Comparison of ENCODE assay signal across 22 mouse cellular contexts in the genomic region with DNA sequence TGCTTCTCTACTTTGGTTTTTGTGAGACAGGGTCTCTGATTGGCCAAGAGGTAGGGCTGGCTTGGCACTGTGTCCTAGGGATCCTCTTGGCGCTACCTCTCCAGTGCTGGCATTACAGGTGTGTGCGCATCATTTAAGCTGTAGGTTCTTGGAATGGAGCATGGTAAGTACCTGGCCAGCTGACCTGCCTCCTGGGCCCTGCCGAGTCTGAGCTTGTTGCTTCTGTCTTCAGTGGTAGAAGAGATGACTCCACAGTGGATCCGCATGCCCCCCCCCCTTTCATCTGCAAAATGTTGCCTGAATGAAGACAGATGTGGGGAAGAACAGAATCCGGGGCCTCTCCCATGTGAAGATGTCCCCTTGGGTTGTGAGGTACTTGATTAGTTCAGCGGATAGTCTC. TPM values are rescaled to one million over a fixed set of nuclear protein-coding genes. Genes with fewer than 3 reads are reported as not detected.
A peak's percentile ranks its signal among the peaks of the same experiment; 100 is the strongest.
DNase-seq lines count a peak whose midpoint lies in the region; ATAC-seq lines count a peak whose summit lies in the region.
"Had no signal": no experiment of that assay in that cellular context is flagged by ENCODE, and none has a peak within 500 bp of the region (broad histone marks: within the 10 kb centered on the region; RNA-seq: fewer than 3 reads in every experiment).

No protein-coding gene starts in this region.

- ATAC-seq in kidney, embryonic 14.5 days (ENCODE audit: low FRiP score, low TSS enrichment) = 0 out of 2 replicates have a peak, but pooled peaks have one; percentile 12
- ATAC-seq: forebrain, embryonic 13.5 days; forebrain, embryonic 15.5 days had no signal

- no peak overlapping the region for H3K4me3 ChIP-seq in kidney, embryonic 14.5 days (ENCODE audit: low read length)
- H3K4me3 ChIP-seq: embryonic facial prominence, embryonic 13.5 days; embryonic facial prominence, embryonic 15.5 days; erythroblast, embryonic 14.5 days; forebrain, embryonic 10.5 days; forebrain, embryonic 13.5 days; forebrain, embryonic 15.5 days had no signal

- peaks cover 3% of the 10 kb centered on the region; the same call in 1 of the 2 replicates for H3K9me3 ChIP-seq in kidney, embryonic 14.5 days (ENCODE audit: control insufficient read depth, low read length)

- H3K9ac ChIP-seq in kidney, embryonic 14.5 days (ENCODE audit: low read depth, low read length) = no peak overlapping the region
- H3K9ac ChIP-seq: embryonic facial prominence, embryonic 13.5 days; embryonic facial prominence, embryonic 15.5 days; forebrain, embryonic 13.5 days; forebrain, embryonic 15.5 days had no signal

- H3K27me3 ChIP-seq in kidney, embryonic 14.5 days (ENCODE audit: control insufficient read depth, insufficient read depth, low read length) = no peaks in the 10 kb centered on the region; the same call in 1 of the 2 replicates

- no peaks in the 10 kb centered on the region for H3K36me3 ChIP-seq in kidney, embryonic 14.5 days (ENCODE audit: control insufficient read depth, insufficient read depth, low read length)
- H3K36me3 ChIP-seq: embryonic facial prominence, embryonic 13.5 days; embryonic facial prominence, embryonic 15.5 days; forebrain, embryonic 10.5 days; forebrain, embryonic 15.5 days had no signal

- H3K4me1 ChIP-seq in kidney, embryonic 14.5 days (ENCODE audit: control insufficient read depth, insufficient read depth, low read length) = no peaks in the 10 kb centered on the region
- H3K4me1 ChIP-seq: embryonic facial prominence, embryonic 15.5 days; forebrain, embryonic 10.5 days; forebrain, embryonic 13.5 days; forebrain, embryonic 15.5 days had no signal

- H3K27ac ChIP-seq in kidney, embryonic 14.5 days (ENCODE audit: low read depth, low read length) = no peak overlapping the region
- H3K27ac ChIP-seq: embryonic facial prominence, embryonic 13.5 days; embryonic facial prominence, embryonic 15.5 days; forebrain, embryonic 10.5 days; forebrain, embryonic 13.5 days; forebrain, embryonic 15.5 days had no signal

- 92% methylated on average over 6 of the region's 6 CpGs for WGBS in kidney, embryonic 14.5 days

- DNase-seq in heart, adult 11 months = peak; percentile 71
- DNase-seq in heart, adult 18-20 months = no peak
- no peak for DNase-seq in kidney, adult 11 months
- DNase-seq: adrenal gland, adult 2 months; adrenal gland, postnatal 10 days; adrenal gland, postnatal 25 days; cerebellum, adult 11 months; cerebellum, adult 18-20 months; cerebellum, adult 8-10 months; cerebellum, adult 9-11 months; cerebellum, postnatal 14 days; cerebellum, postnatal 36 days; embryo, embryonic 11 days had no signal

- no peak overlapping the region for H3K4me2 ChIP-seq in kidney, embryonic 14.5 days (replicated peaks; ENCODE audit: low read depth, low read length)
- H3K4me2 ChIP-seq: embryonic facial prominence, embryonic 13.5 days; embryonic facial prominence, embryonic 15.5 days; forebrain, embryonic 13.5 days; forebrain, embryonic 15.5 days had no signal

RNA-seq across cellular contexts. Expression of a gene that starts 10.0 kb away (rescaled TPM):
- total RNA-seq in heart, adult 18-20 months (2021) = not detected
- polyA plus RNA-seq in kidney, embryonic 14.5 days (2014; fragmentation: Nextera tagmentation; extraction: Ambion mirVana) = 0.06 TPM in 1 of 2 replicates, not detected in the other
- total RNA-seq: adrenal gland, postnatal 25 days; common myeloid progenitor, adult 5-6 weeks; MEL had no signal
- polyA plus RNA-seq: adrenal gland, adult 2 months; erythroblast, embryonic 14.5 days had no signal
